Comparison of ENCODE assay signal across 31 mouse cellular contexts in the genomic region with DNA sequence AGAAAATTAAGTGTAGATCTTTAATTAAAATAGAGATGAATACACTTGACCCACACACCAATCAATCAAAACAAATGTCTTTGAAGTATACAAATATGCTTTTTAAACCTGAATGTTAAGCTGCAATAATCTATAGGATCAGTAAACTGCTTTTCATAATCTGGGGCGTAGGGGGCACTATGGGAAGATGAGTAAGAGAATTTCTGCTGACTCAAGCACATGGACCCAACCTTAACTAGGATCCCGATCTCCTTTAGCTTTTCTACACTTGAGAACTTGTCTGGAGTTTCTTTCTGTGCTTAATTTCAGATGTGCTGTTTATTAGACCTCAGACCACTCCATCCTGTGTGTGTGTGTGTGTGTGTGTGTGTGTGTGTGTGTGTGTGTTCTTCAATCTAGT.
"Had no signal": no experiment of that assay in that cellular context is flagged by ENCODE, and none has a peak within 500 bp of the region (broad histone marks: within the 10 kb centered on the region; RNA-seq: fewer than 3 reads in every experiment).

No protein-coding gene starts in this region.

- H3K4me3 ChIP-seq: heart, embryonic 12.5 days; heart, embryonic 13.5 days; heart, embryonic 15.5 days; hindbrain, embryonic 10.5 days; hindbrain, embryonic 12.5 days; hindbrain, embryonic 13.5 days; hindbrain, embryonic 15.5 days; intestine, embryonic 15.5 days; kidney, embryonic 15.5 days; layer of hippocampus, adult 2 months; left cerebral cortex, adult 2 months had no signal

- H3K9me3 ChIP-seq: heart, embryonic 12.5 days; heart, embryonic 13.5 days; heart, embryonic 15.5 days; hindbrain, embryonic 10.5 days; hindbrain, embryonic 12.5 days; hindbrain, embryonic 13.5 days; hindbrain, embryonic 15.5 days; intestine, embryonic 15.5 days; kidney, embryonic 15.5 days had no signal

- H3K27ac ChIP-seq: heart, embryonic 13.5 days; heart, embryonic 15.5 days; hindbrain, embryonic 10.5 days; hindbrain, embryonic 12.5 days; hindbrain, embryonic 13.5 days; hindbrain, embryonic 14.5 days; hindbrain, embryonic 15.5 days; hindbrain, postnatal 0 days; intestine, embryonic 15.5 days; kidney, embryonic 15.5 days; kidney, postnatal 0 days; layer of hippocampus, adult 2 months; left cerebral cortex, adult 2 months had no signal

- H3K36me3 ChIP-seq: heart, embryonic 12.5 days; heart, embryonic 13.5 days; heart, embryonic 15.5 days; hindbrain, embryonic 10.5 days; hindbrain, embryonic 12.5 days; hindbrain, embryonic 13.5 days; hindbrain, embryonic 15.5 days; intestine, embryonic 15.5 days; kidney, embryonic 15.5 days had no signal

- H3K4me2 ChIP-seq: heart, embryonic 11.5 days; heart, embryonic 12.5 days; heart, embryonic 13.5 days; heart, embryonic 15.5 days; hindbrain, embryonic 12.5 days; hindbrain, embryonic 13.5 days; hindbrain, embryonic 14.5 days; hindbrain, embryonic 15.5 days; intestine, embryonic 15.5 days; kidney, embryonic 15.5 days had no signal

- H3K4me1 ChIP-seq: heart, embryonic 12.5 days; heart, embryonic 13.5 days; heart, embryonic 15.5 days; hindbrain, embryonic 10.5 days; hindbrain, embryonic 12.5 days; hindbrain, embryonic 13.5 days; hindbrain, embryonic 15.5 days; intestine, embryonic 15.5 days; kidney, embryonic 15.5 days had no signal

- H3K27me3 ChIP-seq: heart, embryonic 12.5 days; heart, embryonic 13.5 days; heart, embryonic 15.5 days; hindbrain, embryonic 12.5 days; hindbrain, embryonic 13.5 days; hindbrain, embryonic 15.5 days; intestine, embryonic 15.5 days; kidney, embryonic 15.5 days had no signal

- DNase-seq: heart, postnatal 10 days; heart, postnatal 14 days; heart, postnatal 36 days; heart, postnatal 4 days; kidney, adult 11 months; kidney, adult 18-20 months; kidney, adult 2 months; kidney, adult 8-10 months; kidney, adult 9 months; kidney, postnatal 10 days; kidney, postnatal 14 days; kidney, postnatal 25 days; kidney, postnatal 36 days; kidney, postnatal 4 days; layer of hippocampus, adult 9-11 months; layer of hippocampus, postnatal 36 days had no signal

- H3K9ac ChIP-seq: heart, embryonic 12.5 days; heart, embryonic 13.5 days; heart, embryonic 15.5 days; hindbrain, embryonic 12.5 days; hindbrain, embryonic 13.5 days; hindbrain, embryonic 14.5 days; hindbrain, embryonic 15.5 days; intestine, embryonic 15.5 days; kidney, embryonic 15.5 days had no signal
